Mouse (Mus musculus): ENCODE measurements around the gene Snx6. TPM values are rescaled to one million over a fixed set of nuclear protein-coding genes. Genes with fewer than 3 reads are reported as not detected.

The Snx6 gene
- 19.2 and 20.6 TPM in 2 replicates for polyA plus RNA-seq (2012; rRNA removed; ENCODE audit: low replicate concordance)

DNA sequence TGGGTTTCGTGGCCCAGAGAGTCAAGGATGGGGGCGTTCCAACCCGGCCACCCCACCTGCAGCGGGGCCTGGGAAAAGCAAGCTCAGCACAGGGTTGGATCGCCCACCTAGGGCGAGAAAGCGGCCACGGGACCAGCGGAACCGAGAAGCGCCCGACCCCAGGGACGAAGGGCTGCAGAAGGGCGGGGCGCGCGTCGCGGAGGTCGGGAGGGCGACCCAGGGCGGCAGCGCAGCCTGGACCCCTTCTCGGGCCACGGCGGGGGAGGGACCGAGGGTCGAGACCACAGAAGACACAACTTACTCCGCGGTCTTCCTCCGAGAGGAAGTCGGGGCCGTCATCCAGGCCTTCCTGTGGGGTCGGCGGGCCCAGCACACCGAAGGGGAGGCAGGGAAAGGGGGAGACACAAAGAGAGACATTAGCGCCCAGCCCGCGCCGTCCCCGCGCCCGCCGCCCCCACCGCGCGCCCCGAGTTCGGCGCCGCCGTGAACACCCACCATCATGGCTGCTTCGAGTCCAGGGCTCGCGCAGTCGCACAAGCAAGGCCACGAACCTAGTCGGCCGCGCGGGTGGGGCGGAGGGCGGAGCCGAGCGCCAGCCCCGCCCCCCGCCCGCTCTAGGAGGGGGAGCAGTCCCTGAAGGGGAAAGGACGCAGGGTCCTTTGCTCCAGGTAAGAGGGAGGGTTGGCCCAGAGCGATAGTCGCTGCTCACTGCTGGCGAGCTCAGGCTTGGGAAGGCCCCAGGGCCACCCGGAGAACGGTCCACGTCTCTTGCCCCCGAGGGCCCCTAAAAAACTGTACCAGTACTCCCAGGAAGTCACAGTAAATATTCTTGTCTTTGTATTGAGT, at the start of gene Snx6:
Snx6 (minus strand) TSS at position 551 of the 846 bp plus-strand sequence.

Other genes starting within 250 kb of the Snx6 start
- 59.3 and 60.9 TPM in 2 replicates for gene Sptssa, start 139.1 kb downstream of the Snx6 start, polyA plus RNA-seq (2012; rRNA removed; ENCODE audit: low replicate concordance)
- gene Eapp, start 99.8 kb downstream of the Snx6 start, polyA plus RNA-seq (2012; rRNA removed; ENCODE audit: low replicate concordance) = 6.0 and 9.1 TPM in 2 replicates
- 6.8 and 39.2 TPM in 2 replicates for gene Cfl2, start 67.2 kb upstream of the Snx6 start, polyA plus RNA-seq (2012; rRNA removed; ENCODE audit: low replicate concordance)
- not detected in 2 replicates for gene Gm20403, start 190.8 kb upstream of the Snx6 start, polyA plus RNA-seq (2012; rRNA removed; ENCODE audit: low replicate concordance)
- 4.6 and 6.3 TPM in 2 replicates for gene Baz1a, start 218.6 kb upstream of the Snx6 start, polyA plus RNA-seq (2012; rRNA removed; ENCODE audit: low replicate concordance)